Mouse (Mus musculus): ENCODE data around the gene Kansl1l.

- TF ChIP-seq CTCF (IDR thresholded peaks at IDR 0.05; ENCODE audit: low read depth) (no peak), EP300 (IDR thresholded peaks at IDR 0.05; ENCODE audit: low read depth) (no peak)
Observed at GRCm38 (mm10) chr1:66700149-66700692, 117.1 kb downstream of the Kansl1l start.
